Mouse (Mus musculus): Measurements from ENCODE around the gene Edaradd.

DNA sequence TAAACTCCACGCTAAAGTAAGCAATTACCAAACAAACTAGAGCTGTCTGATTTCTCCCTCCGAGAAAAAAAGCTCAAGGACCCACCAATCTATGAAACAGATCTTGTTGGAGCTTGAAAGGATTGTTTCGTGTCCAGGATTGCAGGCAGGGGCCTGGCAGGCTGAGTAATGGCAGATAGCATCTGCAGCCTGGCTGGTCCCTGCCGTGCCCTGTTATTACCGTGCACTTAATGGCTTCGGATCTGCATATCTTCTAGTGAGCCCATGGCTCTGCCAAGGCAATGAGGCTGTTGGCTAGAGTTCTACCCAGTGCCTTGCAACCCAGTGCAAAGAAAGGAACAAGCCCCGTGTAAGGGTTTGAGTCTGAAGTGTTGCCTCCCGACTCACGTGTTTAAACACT lies 25.5 kb downstream of the Edaradd start:
- TF ChIP-seq CTCF (IDR thresholded peaks at IDR 0.05; ENCODE audit: control insufficient read depth, insufficient read depth, insufficient read length) (no peak), MYOD1 (IDR thresholded peaks at IDR 0.05; ENCODE audit: control insufficient read depth, insufficient read length, low read depth) (no peak), USF1 (IDR thresholded peaks at IDR 0.05; ENCODE audit: low read depth) (no peak), CEBPB (IDR thresholded peaks at IDR 0.05; ENCODE audit: low read depth) (no peak), MAX (IDR thresholded peaks at IDR 0.05) (no peak), FOSL1 (IDR thresholded peaks at IDR 0.05; ENCODE audit: insufficient read depth, low read length, poor library complexity, severe bottlenecking) (no peak)

Measured in C2C12 (cell line).